Comparison of ENCODE assay signal across 9 mouse cellular contexts in genomic region chr5:18358778-18359177, GRCm38 (mm10). TPM values are rescaled to one million over a fixed set of nuclear protein-coding genes. Genes with fewer than 3 reads are reported as not detected.
DNase-seq lines count a peak whose midpoint lies in the region; ATAC-seq and TF ChIP-seq lines count a peak whose summit lies in the region.
"Had no signal": no experiment of that assay in that cellular context is flagged by ENCODE, and none has a peak within 500 bp of the region (broad histone marks: within the 10 kb centered on the region; RNA-seq: fewer than 3 reads in every experiment).

No protein-coding gene starts in this region.

- DNase-seq in heart, adult 11 months, result no peak
- peak; percentile 47 for DNase-seq in brain, embryonic 14.5 days (ENCODE audit: low read depth)
- no peak for DNase-seq in spleen, postnatal 36 days (ENCODE audit: low spot score in 2 of 2)
- DNase-seq in right cerebral cortex, adult 2 months (ENCODE audit: low spot score in 2 of 2), result no peak
- DNase-seq in cerebellum, adult 9-11 months, result no peak
- DNase-seq: thymus, postnatal 14 days had no signal

- H3K36me3 ChIP-seq in heart, embryonic 12.5 days, result no peaks in the 10 kb centered on the region
- no peaks in the 10 kb centered on the region for H3K36me3 ChIP-seq in hindbrain, embryonic 13.5 days
- H3K36me3 ChIP-seq in midbrain, embryonic 12.5 days, result no peaks in the 10 kb centered on the region

- peak overlapping the region; percentile 93 for H3K4me3 ChIP-seq in heart, embryonic 12.5 days
- peak overlapping the region; percentile 84 for H3K4me3 ChIP-seq in hindbrain, embryonic 13.5 days
- H3K4me3 ChIP-seq in midbrain, embryonic 12.5 days, result peak overlapping the region; percentile 80

- no peak for TF ChIP-seq POLR2A in brain, embryonic 14.5 days (IDR thresholded peaks at IDR 0.05; ENCODE audit: borderline replicate concordance, extremely low read depth, insufficient read depth, insufficient read length, poor library complexity, severe bottlenecking)

- ATAC-seq in heart, embryonic 12.5 days (ENCODE audit: insufficient number of reproducible peaks, low FRiP score), result no peak
- ATAC-seq in hindbrain, embryonic 13.5 days (ENCODE audit: low FRiP score), result no peak
- no peak for ATAC-seq in midbrain, embryonic 12.5 days (ENCODE audit: low FRiP score, low read depth)

- H3K4me1 ChIP-seq in heart, embryonic 12.5 days (replicated peaks), result peaks cover 4% of the 10 kb centered on the region; the same call in 1 of the 2 replicates
- H3K4me1 ChIP-seq in hindbrain, embryonic 13.5 days (replicated peaks), result peaks cover 13% of the 10 kb centered on the region
- H3K4me1 ChIP-seq in midbrain, embryonic 12.5 days, result no peaks in the 10 kb centered on the region

- no peaks in the 10 kb centered on the region for H3K9me3 ChIP-seq in heart, embryonic 12.5 days (replicated peaks)
- H3K9me3 ChIP-seq in hindbrain, embryonic 13.5 days, result no peaks in the 10 kb centered on the region
- no peaks in the 10 kb centered on the region for H3K9me3 ChIP-seq in midbrain, embryonic 12.5 days

- H3K9ac ChIP-seq in heart, embryonic 12.5 days, result no peak overlapping the region
- peak overlapping the region; percentile 88 for H3K9ac ChIP-seq in hindbrain, embryonic 13.5 days
- H3K9ac ChIP-seq in midbrain, embryonic 12.5 days (replicated peaks), result no peak overlapping the region

- 34% methylated on average over 6 of the region's 6 CpGs for WGBS in heart, embryonic 12.5 days
- WGBS in hindbrain, embryonic 13.5 days, result 33% methylated on average over 6 of the region's 6 CpGs
- WGBS in midbrain, embryonic 12.5 days, result 33% methylated on average over 6 of the region's 6 CpGs

- H3K27ac ChIP-seq in heart, embryonic 12.5 days (ENCODE audit: poor library complexity, severe bottlenecking), result no peak overlapping the region
- H3K27ac ChIP-seq in hindbrain, embryonic 13.5 days, result no peak overlapping the region
- no peak overlapping the region for H3K27ac ChIP-seq in midbrain, embryonic 12.5 days (replicated peaks)

- no peak for TF ChIP-seq CTCF in brain, embryonic 14.5 days (IDR thresholded peaks at IDR 0.05; ENCODE audit: borderline replicate concordance, extremely low read depth, insufficient read depth, insufficient read length)

- H3K4me2 ChIP-seq in heart, embryonic 12.5 days, result peak overlapping the region; percentile 87
- H3K4me2 ChIP-seq in hindbrain, embryonic 13.5 days, result peak overlapping the region; percentile 84
- peak overlapping the region; percentile 93 for H3K4me2 ChIP-seq in midbrain, embryonic 12.5 days (replicated peaks)

- H3K27me3 ChIP-seq in heart, embryonic 12.5 days (replicated peaks), result no peaks in the 10 kb centered on the region
- no peaks in the 10 kb centered on the region for H3K27me3 ChIP-seq in hindbrain, embryonic 13.5 days
- H3K27me3 ChIP-seq in midbrain, embryonic 12.5 days, result peaks cover 8% of the 10 kb centered on the region

RNA-seq across cellular contexts. Expression of gene Gnai1, which starts 1.4 kb away (rescaled TPM):
- 32.4 and 33.7 TPM in 2 replicates for polyA plus RNA-seq in heart, embryonic 12.5 days (2016; fragmentation: Nextera tagmentation; extraction: Ambion mirVana)
- 35.4 and 43.4 TPM in 2 replicates for polyA plus RNA-seq in brain, embryonic 14.5 days (2012; rRNA removed)
- polyA plus RNA-seq in hindbrain, embryonic 13.5 days (2015; fragmentation: Nextera tagmentation; extraction: Ambion mirVana), result 45.6 and 50.2 TPM in 2 replicates
- 29.5 and 29.6 TPM in 2 replicates for polyA plus RNA-seq in midbrain, embryonic 12.5 days (2016; fragmentation: Nextera tagmentation; extraction: Ambion mirVana)
